Mouse (Mus musculus) layer of hippocampus, postnatal 36 days (tissue): Measurements from ENCODE around the gene Myzap. TPM values are rescaled to one million over a fixed set of nuclear protein-coding genes. Genes with fewer than 3 reads are reported as not detected.
A peak's percentile ranks its signal among the peaks of the same experiment; 100 is the strongest.

ENCODE experiments used
- DNase-seq, 2 experiments: peaks; one replicate each; pipeline ENCODE4 v3.0.0; 2022
- total RNA-seq, 2 experiments: library from RNA; stranded (reverse); gene quantifications; 2 replicates each; pipeline ENCODE4 v1.2.3; 2021

Gene Myzap
- total RNA-seq, 2 experiments from 2014 or later = 0.67 to 2.1 TPM

DNA sequence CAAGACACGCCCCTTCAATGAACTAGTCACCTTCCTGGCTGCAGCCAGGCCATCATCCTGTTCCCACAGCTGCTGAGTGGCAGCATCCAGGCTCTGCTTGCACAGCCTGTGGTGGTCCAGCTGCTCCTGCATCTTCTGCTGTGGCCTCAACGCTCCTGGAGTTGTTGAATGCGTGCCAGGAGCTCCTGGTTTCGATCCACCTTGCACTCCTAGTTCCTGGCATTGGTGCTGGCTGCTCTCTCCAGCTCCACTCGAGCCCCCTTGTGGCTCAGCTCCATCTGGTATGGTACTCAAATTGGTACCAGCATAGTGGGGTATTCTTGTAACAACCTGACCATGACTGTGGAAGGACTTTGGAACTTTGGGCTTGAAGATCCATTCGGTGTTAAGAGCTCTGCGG lies 7.7 kb upstream of the Myzap start:
- no peak for DNase-seq

DNA sequence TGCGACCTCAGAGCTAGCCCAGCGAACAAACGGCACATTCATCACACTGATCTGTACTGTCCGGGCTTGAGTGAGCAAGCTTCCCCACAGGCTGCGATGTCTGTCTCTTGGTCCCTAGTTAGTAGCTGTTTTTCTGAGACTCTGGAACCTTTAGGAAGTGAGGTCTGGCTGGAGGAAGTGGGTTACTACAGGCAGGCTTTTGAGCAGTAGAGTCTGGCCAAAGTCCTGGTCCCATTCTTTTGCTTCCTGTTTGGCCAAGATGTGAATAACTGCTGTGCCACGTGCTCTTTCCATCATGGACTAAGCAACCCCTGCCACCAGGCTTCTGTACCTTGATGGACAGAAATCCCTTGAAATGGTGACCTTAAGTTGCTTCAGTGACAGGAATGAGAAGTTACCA lies 4.7 kb upstream of the Myzap start:
- no peak for DNase-seq

DNA sequence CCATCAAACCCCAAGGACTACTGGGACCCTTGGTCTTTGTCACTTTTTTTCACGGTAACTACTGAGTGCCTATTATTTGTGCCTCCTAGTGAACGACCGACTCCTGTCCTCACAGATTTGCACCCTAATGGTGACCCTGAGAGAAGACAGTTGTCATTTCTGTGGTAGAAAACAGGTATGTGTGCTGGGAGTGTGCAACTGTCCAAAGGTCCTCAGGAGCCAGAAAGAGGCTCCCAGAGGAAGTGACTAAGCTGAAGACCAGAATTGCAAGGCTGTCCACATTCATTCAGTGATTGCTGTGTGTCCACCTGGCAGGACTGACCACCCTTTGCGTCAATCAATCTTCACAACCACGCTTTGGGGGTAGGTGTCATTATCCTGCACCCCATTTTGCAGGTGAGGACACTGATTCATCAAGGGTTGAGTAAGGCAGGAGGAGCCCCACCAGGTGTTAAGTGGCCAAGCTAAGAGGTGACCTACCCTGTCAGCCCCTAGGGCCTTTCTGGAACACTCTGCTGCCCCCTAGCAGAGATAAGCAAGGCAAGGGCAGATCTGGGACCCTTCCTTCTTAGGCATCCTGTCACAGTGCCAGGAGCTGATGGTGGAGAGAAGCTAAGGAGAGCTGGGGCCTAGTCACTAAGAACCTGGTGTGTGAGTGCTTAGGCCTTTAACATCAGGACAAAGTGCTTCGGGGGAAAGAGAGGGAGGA lies 571 bp upstream of the Myzap start:
- DNase-seq = no peak

DNA sequence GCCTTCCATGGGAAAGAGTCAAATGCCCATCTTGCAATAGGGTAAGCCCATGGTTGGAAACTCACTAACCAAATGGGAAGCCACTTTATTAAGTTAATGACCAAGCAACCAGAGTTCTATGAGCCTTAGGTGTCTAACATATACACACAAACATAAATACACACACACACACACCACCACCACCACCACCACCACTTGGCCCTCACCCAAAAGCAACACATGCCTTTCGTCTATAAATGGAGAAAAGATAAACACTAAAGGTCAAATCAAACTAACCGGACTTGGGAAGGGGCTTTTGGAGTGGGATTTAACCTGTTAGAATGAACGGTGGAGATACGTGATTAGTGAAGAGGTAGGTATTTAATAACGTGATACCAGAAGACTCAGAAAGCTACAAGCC lies 1.1 kb downstream of the Myzap start:
- no peak for DNase-seq

DNA sequence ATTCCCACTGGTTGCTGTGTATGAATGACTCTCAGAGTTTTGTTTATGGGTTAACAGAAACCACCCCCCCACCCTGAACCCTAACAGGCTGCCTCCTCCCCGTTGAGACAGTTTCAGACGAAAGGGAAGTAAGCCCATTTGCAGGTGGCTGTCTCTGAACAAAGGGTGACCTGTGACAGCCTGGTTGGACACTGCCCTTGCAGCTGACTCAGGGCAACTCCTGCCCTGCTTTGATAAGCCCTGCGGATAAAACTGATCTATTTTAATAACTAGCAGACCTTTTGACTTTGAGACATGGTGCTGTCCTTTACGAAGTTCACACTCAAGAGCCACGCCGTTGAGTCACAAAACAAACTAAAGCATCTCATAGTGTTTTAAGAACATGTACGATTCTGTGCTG lies 2.4 kb downstream of the Myzap start:
- no peak for DNase-seq

DNA sequence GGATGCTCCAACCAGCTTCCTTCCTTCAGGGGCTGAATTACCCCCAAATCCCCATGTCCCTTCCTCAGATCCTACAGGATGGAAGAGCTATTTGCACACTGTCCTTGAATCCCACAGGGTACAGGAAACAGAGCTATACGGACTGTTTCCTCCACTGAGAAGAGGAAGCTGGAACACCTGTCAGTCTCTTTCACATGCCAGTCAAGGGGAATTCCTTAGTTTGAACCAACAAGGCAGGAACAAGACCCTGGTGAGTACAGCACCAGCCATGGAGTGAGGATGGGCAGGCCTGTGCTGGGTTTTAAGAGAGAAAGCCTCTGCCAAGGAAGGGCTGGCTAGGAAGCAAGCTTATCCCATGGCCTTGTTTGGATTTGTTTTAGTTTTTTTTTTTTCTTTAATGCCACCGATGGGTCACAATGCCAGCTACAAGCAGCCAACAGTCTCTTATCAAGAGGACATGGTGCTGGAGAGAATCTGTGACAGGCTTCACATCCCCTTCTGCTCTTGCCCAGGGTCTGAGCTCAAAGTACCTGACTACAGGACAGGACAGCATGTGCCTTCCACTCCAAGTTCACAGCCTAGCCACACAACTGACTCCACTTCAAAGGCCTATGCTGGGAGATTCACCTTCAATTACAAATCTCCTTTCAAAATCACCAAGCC lies 3.1 kb downstream of the Myzap start:
- DNase-seq = no peak

DNA sequence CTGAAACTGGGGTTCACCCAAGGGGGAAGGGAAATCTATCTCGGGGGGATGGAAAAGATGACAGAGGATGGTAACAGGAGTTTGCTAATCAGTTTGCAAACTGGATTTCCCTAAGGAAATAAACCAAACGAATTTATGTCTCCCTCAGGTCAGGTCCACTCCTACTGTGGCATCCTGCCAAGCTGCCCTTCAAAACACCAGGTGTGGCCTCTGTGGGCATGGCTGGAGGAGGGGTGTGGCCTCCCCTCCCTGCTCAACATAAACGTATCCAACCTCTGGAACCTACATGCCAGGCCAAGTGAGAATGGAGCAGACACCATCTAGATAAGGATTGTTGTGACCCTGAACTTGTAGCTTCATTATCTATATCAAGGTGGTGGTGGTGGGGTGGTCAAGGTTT lies 5.8 kb downstream of the Myzap start:
- no peak for DNase-seq

DNA sequence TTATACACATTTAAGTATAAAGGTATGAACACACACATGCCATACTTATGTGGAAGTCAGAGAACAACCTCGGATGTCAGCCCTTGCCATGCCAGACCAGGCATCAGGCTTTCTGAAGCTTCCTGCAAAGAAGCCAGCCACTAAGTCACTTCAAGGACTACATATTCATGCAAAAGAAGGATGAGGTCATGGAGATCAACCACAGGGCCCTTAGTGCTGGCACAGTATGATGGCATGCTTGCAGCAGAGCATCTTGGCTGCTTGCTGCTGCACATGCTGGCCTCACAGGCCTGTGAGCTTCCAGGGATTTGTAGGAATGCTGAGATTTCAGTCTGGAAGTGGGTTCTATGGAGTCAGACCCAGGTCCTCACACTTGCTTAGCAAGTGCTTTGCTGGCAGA lies 9.4 kb downstream of the Myzap start:
- no peak for DNase-seq

DNA sequence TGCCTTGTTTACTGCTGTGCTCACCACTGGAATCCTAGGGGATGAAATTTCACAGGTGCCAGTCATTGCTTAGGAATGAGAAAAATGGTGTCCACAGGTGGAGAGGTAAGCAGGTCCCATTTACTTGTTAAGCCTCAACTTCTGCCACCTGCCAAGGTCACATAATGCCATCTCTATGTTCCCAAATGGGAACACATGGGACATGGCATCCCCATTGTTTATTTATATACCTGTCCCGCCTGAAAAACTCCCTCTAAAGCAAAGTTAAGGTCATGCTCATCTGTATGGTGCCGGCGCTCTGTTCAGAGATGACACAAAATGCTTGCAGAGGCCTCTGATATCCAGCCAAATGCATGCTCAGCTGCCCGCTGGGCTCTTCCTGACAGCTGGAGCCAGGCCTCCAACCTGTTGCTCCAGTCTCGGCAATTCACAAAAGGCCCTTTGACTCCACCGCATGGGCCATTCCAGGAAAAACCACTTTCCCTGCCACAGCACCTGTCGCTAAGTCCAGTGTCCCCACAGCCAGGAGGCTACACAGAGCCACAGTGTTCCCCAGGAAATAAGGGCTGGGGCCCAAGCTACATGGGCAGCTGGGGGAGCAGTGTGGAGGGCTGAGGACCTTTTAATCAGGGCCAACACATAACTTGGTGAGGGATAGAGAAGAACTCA lies 13.1 kb downstream of the Myzap start:
- peak; percentile 3 to 11 for DNase-seq

DNA sequence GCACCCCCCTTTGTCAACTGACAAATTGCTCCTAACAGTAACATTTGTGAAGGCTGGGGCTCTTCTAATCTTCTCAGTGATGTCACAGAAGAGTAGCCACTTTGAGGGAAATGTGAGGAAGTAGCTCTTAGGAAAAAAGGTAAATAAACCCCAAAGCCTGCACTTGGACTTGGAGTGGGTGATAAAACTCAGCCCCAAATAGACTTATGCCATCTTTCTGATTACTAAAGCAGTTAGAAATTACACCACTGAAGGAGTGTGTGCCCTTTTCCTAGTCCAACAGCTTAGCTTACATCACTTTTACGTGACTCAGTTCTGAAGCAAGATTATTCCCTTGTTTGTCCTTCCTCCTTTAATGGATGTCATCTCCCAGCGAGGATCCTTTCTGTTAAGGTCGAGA lies 17.7 kb downstream of the Myzap start:
- DNase-seq = no peak

DNA sequence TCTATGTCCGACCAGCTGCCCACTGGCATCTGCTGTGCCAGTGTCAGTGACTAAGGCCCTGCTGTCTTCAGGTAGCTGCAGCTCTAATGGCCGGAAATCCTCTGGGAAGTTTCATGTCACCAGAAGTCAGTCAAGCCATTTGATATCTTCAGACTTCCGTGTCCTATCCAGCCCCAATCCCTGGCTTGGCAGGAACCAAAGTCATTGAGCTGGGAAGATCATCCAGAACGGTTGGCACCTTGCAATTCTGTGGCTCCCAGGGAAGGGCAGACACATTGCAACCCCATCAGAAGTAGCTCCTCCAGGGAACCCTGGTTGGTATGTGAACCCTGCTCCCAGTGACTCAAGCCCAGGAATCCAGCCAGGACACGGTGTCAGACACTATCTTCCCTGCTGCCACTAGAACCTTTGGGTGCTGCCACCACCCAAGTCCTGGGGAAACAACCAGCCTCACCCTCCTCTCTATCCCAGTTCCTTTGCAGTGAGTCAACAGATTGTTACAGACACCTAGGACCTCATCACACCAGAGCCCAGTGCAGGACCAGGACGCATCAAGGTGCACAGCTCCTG lies 18.3 kb downstream of the Myzap start:
- no peak for DNase-seq

DNA sequence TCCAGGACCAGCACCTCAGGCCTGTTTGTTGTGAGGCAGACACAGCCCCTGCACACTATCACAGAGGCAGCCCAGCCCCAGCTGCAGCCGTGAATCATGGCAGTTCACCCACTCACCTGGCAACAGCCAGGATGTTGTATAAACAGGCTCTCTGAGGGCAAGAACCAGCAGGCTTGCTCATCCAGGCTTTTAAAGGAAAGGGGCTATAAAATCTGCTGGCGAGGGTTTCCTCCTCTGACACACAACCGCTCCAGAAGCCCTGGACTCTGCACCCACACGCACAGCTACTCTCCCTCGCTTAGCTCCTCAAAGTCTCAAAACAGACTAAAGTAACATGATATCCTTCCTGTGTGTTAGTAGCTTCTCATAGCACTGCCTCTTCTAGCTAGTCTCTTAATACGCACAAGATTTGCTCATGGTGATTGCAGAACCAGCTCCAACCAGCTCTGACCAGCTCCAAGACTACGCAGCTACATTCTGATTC lies 21.0 kb downstream of the Myzap start:
- peak in 1 of 2 experiments; percentile 9 for DNase-seq

DNA sequence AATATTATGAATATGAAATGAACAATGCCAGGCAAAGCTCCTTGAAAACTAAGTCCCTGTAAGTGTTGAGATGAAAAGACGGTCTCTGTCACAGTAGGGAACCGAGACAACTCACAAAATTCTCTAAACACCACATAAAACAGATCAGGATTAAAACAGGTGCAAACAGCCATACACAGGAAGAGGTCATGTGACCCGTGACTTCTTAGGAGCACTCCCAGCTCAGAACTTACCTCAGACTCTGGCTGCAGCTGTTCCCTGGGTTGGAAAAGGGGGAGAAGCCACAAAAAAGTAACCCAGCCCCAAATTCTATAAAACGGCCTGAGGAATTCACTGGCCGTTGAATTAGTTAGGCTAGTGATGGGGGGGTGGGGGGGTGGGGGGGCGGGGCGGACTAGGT lies 22.0 kb downstream of the Myzap start:
- no peak for DNase-seq

DNA sequence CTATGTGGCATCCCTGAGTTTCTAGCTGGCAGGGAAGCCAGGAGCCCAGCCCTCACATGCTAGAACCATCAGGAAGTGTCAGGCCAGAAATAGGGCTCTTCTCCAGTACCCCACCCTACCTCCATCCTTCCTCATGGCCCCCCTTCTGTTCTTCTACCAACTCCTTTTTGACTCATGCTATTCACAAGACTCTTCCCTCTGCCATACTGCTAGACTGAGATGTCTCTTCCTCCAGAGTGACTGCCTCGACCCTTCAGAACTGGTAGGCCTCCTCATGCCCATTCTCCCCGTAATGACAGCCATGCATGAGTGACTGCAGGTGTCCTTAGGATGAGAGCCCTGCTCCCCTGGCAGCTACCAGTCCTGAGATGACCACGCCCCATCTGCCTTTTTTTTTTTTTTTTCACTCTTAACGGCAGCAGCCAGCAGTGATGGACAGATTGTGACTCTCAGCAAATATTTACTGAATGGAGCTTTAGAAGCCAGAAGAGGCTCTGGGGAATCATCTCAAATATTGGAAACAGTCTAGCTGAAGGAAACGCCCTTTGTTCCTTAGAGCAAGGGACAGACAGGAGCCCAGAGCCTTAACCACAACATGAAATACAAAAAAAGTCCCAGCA lies 23.7 kb downstream of the Myzap start:
- DNase-seq = no peak

DNA sequence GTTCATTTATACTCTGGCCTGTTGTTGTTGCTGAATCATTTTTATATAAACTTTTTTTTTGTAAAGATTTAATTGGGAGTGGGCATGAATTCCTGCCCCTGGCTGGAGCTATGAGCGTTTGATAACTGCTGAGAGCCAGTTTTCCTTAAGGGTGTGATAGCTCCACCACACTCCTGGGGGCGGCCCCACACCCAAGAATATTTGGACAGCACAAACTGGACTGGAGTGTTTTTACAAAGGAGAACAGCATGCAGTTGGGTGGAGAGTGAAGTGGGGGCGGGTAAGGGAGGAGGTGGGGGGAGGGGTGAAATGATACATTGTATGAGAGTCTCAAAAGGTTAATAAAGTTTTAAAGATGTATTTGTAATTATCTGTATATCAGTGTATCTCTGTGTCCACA lies 24.8 kb downstream of the Myzap start:
- no peak for DNase-seq

DNA sequence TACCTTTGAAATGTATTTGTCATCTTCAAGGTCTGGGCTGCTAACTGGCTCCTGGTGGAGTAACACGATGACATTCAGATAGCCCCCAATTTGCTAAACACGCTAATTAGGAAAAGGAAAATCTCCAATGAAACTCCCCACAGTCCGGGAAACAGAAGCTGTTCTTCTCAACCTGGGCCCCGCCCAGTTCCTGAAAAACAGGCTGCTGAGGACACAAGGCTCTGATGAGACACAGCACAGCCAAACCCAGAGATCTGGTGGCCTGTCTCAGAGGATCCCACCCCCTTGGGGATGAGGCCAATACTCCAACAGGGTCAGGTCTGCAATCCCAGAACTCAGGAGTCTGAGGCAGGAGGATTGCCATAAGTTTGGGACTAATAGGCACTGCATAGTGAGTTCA lies 25.4 kb downstream of the Myzap start:
- DNase-seq = no peak

DNA sequence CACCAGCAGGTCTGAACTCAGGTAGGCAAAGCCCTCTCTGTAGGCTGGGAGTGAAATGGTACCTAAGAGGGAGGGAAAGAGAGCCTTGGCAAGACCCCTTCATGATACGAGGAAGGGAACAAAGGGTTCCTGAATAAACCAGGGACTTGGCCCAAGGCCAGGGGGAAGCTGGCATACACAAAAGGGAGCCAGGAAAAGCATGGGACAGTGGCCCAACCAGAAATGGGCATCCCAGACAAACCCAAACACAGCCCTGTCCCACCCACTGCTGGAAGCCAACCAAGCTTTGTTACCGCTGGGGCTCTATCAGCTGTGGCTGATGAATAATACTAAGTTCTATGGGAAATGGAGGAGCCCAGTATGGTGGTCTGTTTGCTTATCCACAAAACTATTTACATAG lies 34.4 kb downstream of the Myzap start:
- peak; percentile 14 to 15 for DNase-seq

DNA sequence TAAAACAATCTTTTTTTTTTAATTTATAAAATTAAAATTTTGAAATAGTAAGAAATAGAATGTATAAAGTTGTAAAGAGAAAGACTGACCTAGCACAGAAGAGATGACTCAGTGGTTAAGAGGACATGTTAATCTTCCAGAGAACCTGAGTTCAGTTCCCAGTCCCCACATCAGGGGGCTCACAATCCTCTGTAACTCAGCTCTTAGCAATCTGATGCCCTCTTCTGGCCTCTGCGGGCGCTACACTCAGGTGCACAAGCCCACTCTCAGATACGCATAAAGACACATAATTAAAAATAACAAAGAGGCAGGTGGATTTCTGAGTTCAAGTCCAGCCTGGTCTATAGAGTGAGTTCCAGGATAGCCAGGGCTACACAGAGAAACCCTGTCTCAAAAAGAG lies 38.2 kb downstream of the Myzap start:
- no peak for DNase-seq

DNA sequence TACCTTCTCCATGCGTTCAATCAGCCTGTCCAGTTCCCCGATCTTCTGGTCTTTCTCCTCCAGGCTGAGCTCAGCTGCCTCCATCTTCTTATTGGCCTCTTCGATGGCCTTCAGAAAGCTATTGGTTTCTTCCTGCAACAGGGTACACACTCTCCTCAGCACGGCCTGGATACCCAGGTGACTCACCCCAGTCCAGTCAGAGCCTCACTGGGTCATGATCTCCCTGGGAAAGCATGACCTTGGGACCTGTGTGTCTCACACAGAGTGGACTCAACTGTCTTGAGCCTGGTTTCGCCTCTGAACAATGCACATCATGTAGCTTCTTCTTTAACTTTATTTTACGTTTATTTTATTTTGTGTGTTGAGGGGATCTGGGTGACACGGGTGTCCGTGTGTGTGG lies 42.0 kb downstream of the Myzap start:
- DNase-seq = no peak

DNA sequence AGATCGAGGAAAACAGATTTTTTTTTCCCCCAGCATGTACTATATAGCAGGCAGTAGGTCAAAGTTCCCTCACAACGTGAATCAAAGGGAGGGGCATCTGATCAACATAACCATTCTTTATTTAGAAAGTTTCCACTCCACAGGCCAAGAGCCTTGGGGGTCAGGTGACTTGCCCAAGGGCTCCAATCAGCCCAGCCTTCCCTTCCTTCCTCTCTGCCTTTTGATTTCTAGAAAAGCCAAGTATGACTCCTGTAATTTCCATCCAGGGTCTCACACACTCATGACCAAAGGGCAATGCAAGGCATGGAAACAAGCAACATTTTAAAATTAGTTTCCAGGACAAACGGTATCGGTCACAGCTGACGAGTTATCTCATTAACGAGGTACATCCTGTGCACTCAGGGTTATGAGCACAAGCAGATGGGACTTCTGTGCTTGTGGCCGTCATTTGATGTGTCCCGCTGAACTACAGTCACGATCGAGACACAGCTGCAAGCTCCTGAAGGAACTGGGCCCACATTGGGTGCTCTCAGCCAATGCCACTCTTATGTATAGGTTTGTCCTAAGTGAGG lies 44.4 kb downstream of the Myzap start:
- no peak for DNase-seq

DNA sequence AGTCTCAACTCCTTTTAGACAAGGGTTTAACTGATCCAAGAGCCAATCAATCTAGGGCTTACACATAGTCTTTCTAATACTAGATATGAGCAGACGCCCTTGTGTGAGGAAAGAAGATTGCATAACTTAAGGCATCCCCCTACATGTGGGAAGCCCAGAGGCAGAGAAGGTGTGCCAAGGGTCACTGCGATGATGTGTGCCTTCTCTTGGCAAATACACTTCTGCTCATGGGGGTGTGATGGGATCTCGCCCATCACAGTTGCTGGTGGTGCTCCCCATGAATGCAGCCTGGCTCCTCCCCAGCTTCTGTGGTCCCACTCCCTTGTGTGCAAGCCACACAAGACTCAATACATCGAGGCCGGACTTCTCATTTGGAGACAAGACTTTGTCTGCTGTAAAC lies 47.3 kb downstream of the Myzap start:
- DNase-seq = no peak

DNA sequence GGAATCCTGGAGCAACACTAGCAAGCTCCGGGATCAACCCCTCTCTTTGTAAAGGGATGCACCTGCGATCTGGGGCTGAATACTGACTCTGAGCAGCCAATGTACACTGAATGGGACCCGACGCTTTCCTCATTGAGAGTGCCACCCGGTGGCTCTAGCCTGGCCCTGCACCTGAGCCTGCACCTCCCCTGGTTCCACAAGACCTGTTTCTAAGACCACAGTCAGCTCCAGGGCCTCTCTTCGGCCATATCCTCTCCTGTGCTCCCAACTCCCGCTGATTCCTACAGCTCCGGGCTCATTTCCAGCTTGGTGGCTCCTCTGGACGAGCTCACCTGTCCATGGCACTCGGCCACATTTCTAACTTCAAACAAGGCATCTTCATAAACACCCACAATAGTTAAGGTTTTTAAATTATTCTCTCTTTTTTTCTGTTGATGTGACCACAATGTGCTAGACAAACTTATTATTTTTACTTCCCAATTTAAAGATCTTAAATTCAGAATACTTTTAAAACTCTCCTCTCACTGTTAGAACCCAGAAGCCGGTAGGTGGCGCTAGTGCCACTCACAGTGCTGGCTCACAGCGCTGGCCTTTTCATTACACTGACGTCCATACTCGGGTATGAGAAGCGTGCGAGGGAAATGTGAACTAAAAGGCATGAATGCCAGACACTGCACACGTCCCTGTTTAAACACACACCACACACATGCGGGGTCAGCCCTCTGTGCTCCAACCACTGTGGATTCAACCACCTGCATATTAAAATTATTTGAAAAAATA lies 48.5 kb downstream of the Myzap start:
- DNase-seq = peak; percentile 53 to 67
